Mouse (Mus musculus) C2C12 (cell line): ENCODE data around the gene Plcb4. TPM values are rescaled to one million over a fixed set of nuclear protein-coding genes. Genes with fewer than 3 reads are reported as not detected.

ENCODE experiments used
- H3K27me3 ChIP-seq: one replicate; pipeline ENCODE4 v1.6.1; 2011; ENCODE audit not compliant: control insufficient read depth, insufficient read depth, insufficient read length
- H3K36me3 ChIP-seq: one replicate; pipeline ENCODE4 v1.6.1; 2011; ENCODE audit not compliant: control insufficient read depth, insufficient read depth
- H3K4me3 ChIP-seq: one replicate; pipeline ENCODE4 v1.5.1; 2011; ENCODE audit warnings: mild to moderate bottlenecking, control low read depth; ENCODE audit not compliant: poor library complexity, insufficient read depth, severe bottlenecking
- H3K79me2 ChIP-seq: one replicate; pipeline ENCODE4 v1.6.1; 2011; ENCODE audit not compliant: control insufficient read depth, insufficient read depth
- H3K79me3 ChIP-seq: one replicate; pipeline ENCODE4 v1.6.1; 2011; ENCODE audit warnings: low read depth, control low read depth
- H3ac ChIP-seq: one replicate; pipeline ENCODE3; 2011; ENCODE audit warnings: low read depth; ENCODE audit not compliant: control insufficient read depth, insufficient read length
- CEBPB ChIP-seq: IDR thresholded peaks from one replicate; pipeline ENCODE4 v1.6.1; 2011; ENCODE audit warnings: low read depth, mild to moderate bottlenecking, control low read depth, moderate library complexity
- CTCF ChIP-seq: IDR thresholded peaks from one replicate; pipeline ENCODE4 v1.5.1; 2011; ENCODE audit not compliant: control insufficient read depth, insufficient read depth, insufficient read length
- FOSL1 ChIP-seq: IDR thresholded peaks from one replicate; pipeline ENCODE4 v1.8.0; 2011; ENCODE audit warnings: mild to moderate bottlenecking, low read length; ENCODE audit not compliant: poor library complexity, insufficient read depth, severe bottlenecking
- MAX ChIP-seq: IDR thresholded peaks from one replicate; pipeline ENCODE4 v1.6.1; 2011; ENCODE audit warnings: mild to moderate bottlenecking, control low read depth
- MYOD1 ChIP-seq: IDR thresholded peaks from one replicate; pipeline ENCODE4 v1.6.1; 2011; ENCODE audit warnings: low read depth; ENCODE audit not compliant: control insufficient read depth, insufficient read length
- MYOG ChIP-seq: IDR thresholded peaks from one replicate; pipeline ENCODE4 v1.6.1; 2011; ENCODE audit not compliant: control insufficient read depth, insufficient read length; ENCODE audit errors: extremely low read depth
- USF1 ChIP-seq: IDR thresholded peaks from one replicate; pipeline ENCODE4 v1.6.1; 2011; ENCODE audit warnings: low read depth, mild to moderate bottlenecking, control low read depth, moderate library complexity
- polyA plus RNA-seq: library from polyadenylated mRNA; unstranded; fragments of >200 nt; fragmentation: generic; extraction: Trizol; gene quantifications from one replicate; pipeline ENCODE4 v1.2.1, GENCODE M21; 2012; ENCODE audit warnings: missing spikeins

Plcb4 gene
- polyA plus RNA-seq, 1 experiment: 3.0 TPM

DNA sequence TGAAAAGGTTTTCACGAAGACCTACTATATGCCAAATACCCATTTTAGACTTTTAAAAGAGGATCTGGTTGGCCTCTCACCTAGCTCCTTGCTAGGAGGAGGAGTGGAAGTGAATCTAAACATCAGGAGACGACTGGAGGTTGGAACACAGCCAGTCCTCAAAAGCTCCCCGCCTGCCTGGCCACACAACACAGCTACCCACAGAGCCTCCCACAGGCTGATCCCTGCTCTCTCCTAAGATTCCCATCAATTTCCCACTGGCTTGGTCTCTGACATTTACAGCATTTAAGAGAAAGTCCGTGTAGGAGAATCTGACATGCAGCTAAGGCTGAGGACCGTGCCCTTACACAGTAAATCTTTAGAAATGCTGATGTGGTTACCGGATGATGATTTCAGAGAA is 226.8 kb downstream of the Plcb4 start:
- no peaks in the 10 kb centered on the region for H3K27me3 ChIP-seq
- H3K36me3 ChIP-seq: no peaks in the 10 kb centered on the region
- no peak for TF ChIP-seq CEBPB
- no peak for TF ChIP-seq MYOD1
- no peak for TF ChIP-seq CTCF
- TF ChIP-seq FOSL1: no peak
- TF ChIP-seq USF1: no peak
- no peak for TF ChIP-seq MAX
- TF ChIP-seq MYOG: no peak
- H3K79me3 ChIP-seq: no peaks in the 10 kb centered on the region
- no peak overlapping the region for H3K4me3 ChIP-seq
- H3K79me2 ChIP-seq: no peaks in the 10 kb centered on the region
- H3ac ChIP-seq: no peak overlapping the region

DNA sequence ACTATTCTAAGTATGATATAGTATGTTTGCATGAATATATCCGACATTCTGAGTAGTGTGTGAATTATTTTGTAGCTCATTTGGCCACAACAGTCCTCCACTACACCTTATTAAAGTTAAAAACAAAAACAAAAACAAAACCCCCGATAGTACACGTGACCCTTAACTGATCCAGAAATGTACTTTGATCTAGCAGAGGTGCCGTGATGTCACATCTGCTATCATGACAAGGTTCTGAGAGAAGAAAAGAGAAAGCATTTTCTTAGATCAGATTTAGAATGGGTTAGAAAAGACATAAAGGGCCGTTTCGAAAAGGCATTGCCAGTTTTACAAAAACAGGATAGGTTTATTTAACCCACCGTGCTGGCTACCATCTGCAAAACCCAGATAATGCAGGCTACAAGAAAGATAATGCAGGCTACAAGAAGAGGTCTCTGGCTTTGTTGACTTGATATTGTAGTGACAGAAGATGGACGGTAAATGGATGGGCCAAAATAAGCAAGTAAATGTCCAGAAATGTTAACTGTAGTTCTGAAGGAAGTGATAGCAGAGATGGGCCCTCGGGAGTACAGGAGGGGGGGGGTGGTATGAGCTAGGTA is 227.4 kb downstream of the Plcb4 start:
- TF ChIP-seq USF1: no peak
- no peak for TF ChIP-seq MAX
- TF ChIP-seq MYOD1: no peak
- TF ChIP-seq CEBPB: no peak
- no peak for TF ChIP-seq MYOG
- no peak for TF ChIP-seq FOSL1
- TF ChIP-seq CTCF: no peak
- Histone ChIP-seq H3K79me3 (no peaks in the 10 kb centered on the region), H3K36me3 (no peaks in the 10 kb centered on the region), H3K4me3 (no peak overlapping the region), H3K79me2 (no peaks in the 10 kb centered on the region), H3ac (no peak overlapping the region), H3K27me3 (no peaks in the 10 kb centered on the region)

DNA sequence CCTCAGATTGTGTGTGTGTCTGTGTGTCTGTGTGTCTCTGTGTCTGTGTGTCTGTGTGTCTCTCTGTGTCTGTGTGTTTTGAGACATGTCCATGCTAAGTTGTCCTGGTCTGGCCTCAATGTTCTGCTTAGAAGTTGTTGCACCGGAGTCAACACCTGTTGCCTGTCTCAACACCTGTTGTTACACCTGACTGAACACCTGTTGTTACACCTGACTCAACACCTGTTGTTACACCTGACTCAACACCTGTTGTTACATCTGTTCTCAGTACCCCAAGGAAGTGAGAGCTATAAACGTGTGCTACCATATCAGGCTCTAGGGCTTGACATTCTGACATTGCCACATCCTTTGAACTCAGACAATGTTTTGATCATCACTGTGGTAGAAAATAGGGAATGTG is 229.0 kb downstream of the Plcb4 start:
- no peaks in the 10 kb centered on the region for H3K79me2 ChIP-seq
- no peak overlapping the region for H3K4me3 ChIP-seq
- no peak overlapping the region for H3ac ChIP-seq
- no peaks in the 10 kb centered on the region for H3K36me3 ChIP-seq
- no peaks in the 10 kb centered on the region for H3K79me3 ChIP-seq
- no peaks in the 10 kb centered on the region for H3K27me3 ChIP-seq
- TF ChIP-seq USF1 (no peak), MYOD1 (peak; percentile 33), MYOG (no peak)

DNA sequence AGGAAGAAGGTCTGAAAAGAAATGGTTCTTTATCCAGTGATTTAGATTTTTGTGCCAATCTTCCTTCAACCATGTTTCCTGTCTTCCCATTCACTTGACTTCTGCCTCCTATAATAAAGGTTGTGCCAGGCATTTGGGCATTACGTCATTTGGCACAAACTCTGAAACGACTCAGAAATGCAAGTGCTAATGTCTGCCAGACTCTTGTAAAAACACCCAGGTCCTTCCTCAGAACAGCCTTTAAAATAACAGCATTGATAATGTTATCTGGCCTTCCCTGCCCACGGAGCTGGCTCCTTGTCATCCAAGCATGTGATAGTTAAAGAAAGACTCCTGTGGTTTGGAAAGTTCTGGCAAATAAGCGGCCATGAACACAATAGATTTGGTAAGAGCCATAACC is 229.4 kb downstream of the Plcb4 start:
- TF ChIP-seq CEBPB (no peak), MYOG (no peak), CTCF (no peak), FOSL1 (no peak), MAX (no peak), USF1 (no peak), MYOD1 (no peak)
- Histone ChIP-seq H3K27me3 (no peaks in the 10 kb centered on the region), H3K79me3 (no peaks in the 10 kb centered on the region), H3K79me2 (no peaks in the 10 kb centered on the region), H3K4me3 (no peak overlapping the region), H3K36me3 (no peaks in the 10 kb centered on the region), H3ac (no peak overlapping the region)

DNA sequence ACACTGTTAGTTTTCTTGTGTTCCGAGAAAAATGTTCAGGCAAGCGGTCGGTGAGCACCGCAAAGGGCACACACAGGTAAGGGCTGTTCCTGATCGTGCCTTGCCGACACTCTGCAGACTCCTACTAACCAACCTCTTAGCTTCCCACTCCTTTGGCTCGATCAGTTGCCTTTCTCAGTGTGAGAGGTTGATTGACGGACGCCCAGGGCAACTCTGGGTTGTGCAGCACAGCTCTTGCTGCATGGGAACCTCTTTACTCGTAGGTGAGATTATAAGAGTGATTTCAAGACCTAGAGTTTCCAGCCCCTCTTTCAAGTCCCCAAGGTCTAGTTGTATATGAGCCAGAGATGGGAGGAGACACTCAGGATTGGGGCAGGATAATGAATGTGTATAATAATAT is 230.0 kb downstream of the Plcb4 start:
- Histone ChIP-seq H3K79me2 (no peaks in the 10 kb centered on the region), H3ac (no peak overlapping the region), H3K4me3 (no peak overlapping the region), H3K36me3 (no peaks in the 10 kb centered on the region), H3K79me3 (no peaks in the 10 kb centered on the region), H3K27me3 (no peaks in the 10 kb centered on the region)
- TF ChIP-seq MAX (no peak), FOSL1 (no peak), MYOD1 (no peak), MYOG (no peak), CEBPB (no peak), USF1 (no peak), CTCF (no peak)

DNA sequence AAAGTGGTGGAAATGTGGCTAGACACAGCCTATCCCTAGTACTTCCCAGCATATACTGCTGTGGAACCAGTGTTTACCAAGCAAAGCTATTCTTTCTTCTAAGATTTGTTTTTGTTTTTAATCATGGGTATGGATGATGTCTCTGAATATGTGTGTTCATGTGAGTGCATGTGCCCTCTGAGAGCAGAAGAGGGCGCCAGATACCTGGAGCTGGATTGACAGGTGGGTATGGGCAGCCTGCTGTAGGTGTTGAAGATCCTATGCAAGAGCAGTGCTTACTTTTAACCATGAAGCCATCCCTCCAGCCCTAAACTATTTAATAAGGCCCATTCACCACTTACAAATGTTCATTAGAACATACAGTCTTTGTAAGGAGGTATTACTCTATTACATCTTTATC is 231.3 kb downstream of the Plcb4 start:
- no peaks in the 10 kb centered on the region for H3K79me2 ChIP-seq
- TF ChIP-seq MYOD1: no peak
- TF ChIP-seq CTCF: no peak
- no peak for TF ChIP-seq MAX
- TF ChIP-seq FOSL1: no peak
- TF ChIP-seq MYOG: no peak
- no peak for TF ChIP-seq CEBPB
- no peak overlapping the region for H3ac ChIP-seq
- no peaks in the 10 kb centered on the region for H3K36me3 ChIP-seq
- H3K27me3 ChIP-seq: no peaks in the 10 kb centered on the region
- no peaks in the 10 kb centered on the region for H3K79me3 ChIP-seq
- no peak overlapping the region for H3K4me3 ChIP-seq
